Mouse (Mus musculus) central nervous system, embryonic 14 days (tissue): ENCODE results near the gene Il22ra2. TPM values are rescaled to one million over a fixed set of nuclear protein-coding genes. Genes with fewer than 3 reads are reported as not detected.

Source experiments
- polyA plus RNA-seq: library from polyadenylated mRNA; depleted of rRNA; stranded (reverse); fragments of >200 nt; gene quantifications from 2 replicates; pipeline ENCODE4 v1.2.3, GENCODE M21; 2012; rRNA removed

The Il22ra2 gene
- polyA plus RNA-seq: not detected in 2 replicates

GRCm38 (mm10) chr10:19621408-19622048, at the start of gene Il22ra2:
TSS of gene Il22ra2 (plus strand) at chr10:19621998.

GRCm38 (mm10) chr10:19591641-19592441, 30.0 kb upstream of the Il22ra2 start, which contains the start of gene Ifngr1:
TSS of gene Ifngr1 (plus strand) at chr10:19591949.

Other genes starting within 250 kb of the Il22ra2 start
- 12.0 and 14.6 TPM in 2 replicates for gene Ifngr1, start 30.0 kb upstream of the Il22ra2 start, polyA plus RNA-seq
- 0.12 and 0.36 TPM in 2 replicates for gene Il20ra, start 90.6 kb downstream of the Il22ra2 start, polyA plus RNA-seq
- 1.4 and 2.0 TPM in 2 replicates for gene Slc35d3, start 229.5 kb downstream of the Il22ra2 start, polyA plus RNA-seq